Mouse (Mus musculus): ENCODE data around the gene Ppp4r1. TPM values are rescaled to one million over a fixed set of nuclear protein-coding genes. Genes with fewer than 3 reads are reported as not detected.

Gene Ppp4r1
- 23.9 TPM for polyA plus RNA-seq (2017; shearing (Covaris generic))

GRCm38 (mm10) chr17:65782551-65783141, at the start of gene Ppp4r1:
Gene Ppp4r1, plus strand, starts transcription at chr17:65782573.

GRCm38 (mm10) chr17:65771951-65772934, 10.1 kb upstream of the Ppp4r1 start, which contains the start of gene Rab31:
Gene Rab31, minus strand, starts transcription at chr17:65772752.

GRCm38 (mm10) chr17:65885697-65886529, 103.5 kb downstream of the Ppp4r1 start, which contains the start of gene Ralbp1:
Gene Ralbp1, minus strand, starts transcription at chr17:65885798.

Other genes with a start within 250 kb of the Ppp4r1 start
- not detected for gene Tmem232, start 241.8 kb upstream of the Ppp4r1 start, polyA plus RNA-seq (2017; shearing (Covaris generic))
- gene Vapa, start 169.0 kb upstream of the Ppp4r1 start, polyA plus RNA-seq (2017; shearing (Covaris generic)): 29.2 TPM
- not detected for gene Txndc2, start 140.4 kb upstream of the Ppp4r1 start, polyA plus RNA-seq (2017; shearing (Covaris generic))
- 3.6 TPM for gene Rab31, start 9.8 kb upstream of the Ppp4r1 start, polyA plus RNA-seq (2017; shearing (Covaris generic))
- gene Ralbp1, start 103.2 kb downstream of the Ppp4r1 start, polyA plus RNA-seq (2017; shearing (Covaris generic)): 76.3 TPM
- gene Twsg1, start 168.7 kb downstream of the Ppp4r1 start, polyA plus RNA-seq (2017; shearing (Covaris generic)): 68.8 TPM